Mouse (Mus musculus) E14TG2a.4 (cell line): ENCODE results near the gene Tmem132d.

Experiments used
- CTCF ChIP-seq: conservative IDR thresholded peaks from 2 replicates; pipeline ENCODE4 v1.5.1; 2014; ENCODE audit warnings: low read length
- POU5F1 ChIP-seq: IDR thresholded peaks from 2 replicates; pipeline ENCODE4 v1.6.1; 2014; ENCODE audit warnings: low read length, borderline replicate concordance

DNA sequence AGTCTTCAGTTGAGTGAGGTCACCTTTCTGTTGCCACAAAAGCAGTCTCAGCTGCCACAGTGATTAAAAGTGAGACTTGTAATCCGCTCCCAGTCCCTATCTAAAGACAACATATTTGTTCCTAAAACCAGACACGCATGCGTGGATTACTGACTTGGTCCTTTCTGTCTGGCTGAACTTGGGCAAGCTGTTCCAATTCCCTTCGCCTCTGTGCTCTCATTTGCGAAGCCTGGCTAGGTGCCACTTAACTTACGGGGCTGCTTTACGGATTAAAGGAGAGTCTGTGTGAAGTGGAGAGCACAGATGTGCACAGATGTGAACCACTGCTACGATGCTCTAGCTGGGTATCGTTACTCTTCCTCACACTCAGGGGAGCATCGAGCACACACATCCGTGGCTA, 518.7 kb downstream of the Tmem132d start:
- TF ChIP-seq CTCF = no peak
- no peak for TF ChIP-seq POU5F1
